ENCODE assay signal across 11 mouse cellular contexts in genomic region chr6:115962439-115963085, GRCm38 (mm10). TPM values are rescaled to one million over a fixed set of nuclear protein-coding genes. Genes with fewer than 3 reads are reported as not detected.
DNase-seq lines count a peak whose midpoint lies in the region; ATAC-seq and TF ChIP-seq lines count a peak whose summit lies in the region.
"Had no signal": no experiment of that assay in that cellular context is flagged by ENCODE, and none has a peak within 500 bp of the region (broad histone marks: within the 10 kb centered on the region; RNA-seq: fewer than 3 reads in every experiment).

No protein-coding gene starts in this region.

- H3K9ac ChIP-seq in liver, adult 2 months (ENCODE audit: low read depth, low read length), result no peak overlapping the region
- no peak overlapping the region for H3K9ac ChIP-seq in liver, embryonic 11.5 days (ENCODE audit: low read depth, low read length)
- H3K9ac ChIP-seq in liver, postnatal 0 days (replicated peaks), result no peak overlapping the region

- H3K27me3 ChIP-seq in liver, adult 2 months (ENCODE audit: control insufficient read depth, insufficient read depth, low read length), result no peaks in the 10 kb centered on the region
- H3K27me3 ChIP-seq in liver, embryonic 11.5 days (replicated peaks; ENCODE audit: control insufficient read depth, insufficient read depth, low read length), result no peaks in the 10 kb centered on the region
- H3K27me3 ChIP-seq in liver, postnatal 0 days (ENCODE audit: insufficient read depth, low read length), result no peaks in the 10 kb centered on the region

- no peaks in the 10 kb centered on the region for H3K9me3 ChIP-seq in liver, embryonic 11.5 days (ENCODE audit: control insufficient read depth, low read length)
- no peaks in the 10 kb centered on the region for H3K9me3 ChIP-seq in liver, postnatal 0 days (ENCODE audit: low read length)

- no peak overlapping the region for H3K27ac ChIP-seq in liver, adult 2 months (replicated peaks; ENCODE audit: insufficient read depth, low read depth, low read length)
- no peak overlapping the region for H3K27ac ChIP-seq in liver, embryonic 11.5 days (ENCODE audit: low read depth, low read length)
- no peak overlapping the region for H3K27ac ChIP-seq in liver, postnatal 0 days (ENCODE audit: low read depth)

- TF ChIP-seq POLR2A in liver, adult 2 months (IDR thresholded peaks at IDR 0.05; ENCODE audit: extremely low read depth, insufficient read depth, low read length), result no peak

- no peak overlapping the region for H3K4me2 ChIP-seq in liver, embryonic 11.5 days
- no peak overlapping the region for H3K4me2 ChIP-seq in liver, postnatal 0 days (ENCODE audit: low read depth, low read length)

- no peaks in the 10 kb centered on the region for H3K4me1 ChIP-seq in liver, adult 2 months (ENCODE audit: control insufficient read depth, insufficient read depth, low read length)
- H3K4me1 ChIP-seq in liver, embryonic 11.5 days (replicated peaks; ENCODE audit: control insufficient read depth, insufficient read depth, low read length), result peaks cover 2% of the 10 kb centered on the region; the same call in 1 of the 2 replicates
- H3K4me1 ChIP-seq in liver, postnatal 0 days (ENCODE audit: insufficient read depth), result no peaks in the 10 kb centered on the region

- peak; percentile 11; the same call in 1 of the 2 replicates for ATAC-seq in frontal cortex, adult (ENCODE audit: low TSS enrichment)
- ATAC-seq in liver, embryonic 11.5 days (replicated peaks; ENCODE audit: low FRiP score), result no peak
- peak; percentile 48; the same call in 1 of the 2 replicates for ATAC-seq in liver, postnatal 0 days

- TF ChIP-seq EP300 in liver, postnatal 0 days (IDR thresholded peaks at IDR 0.05; ENCODE audit: low read depth), result no peak

- H3K4me3 ChIP-seq in liver, adult 2 months (ENCODE audit: insufficient read depth, low read depth, low read length), result no peak overlapping the region
- no peak overlapping the region for H3K4me3 ChIP-seq in liver, embryonic 11.5 days (ENCODE audit: low read depth, low read length)
- no peak overlapping the region for H3K4me3 ChIP-seq in liver, postnatal 0 days (ENCODE audit: low read depth, low read length)

- H3K36me3 ChIP-seq in liver, adult 2 months (ENCODE audit: control insufficient read depth, insufficient read depth, low read length), result no peaks in the 10 kb centered on the region
- peaks cover 8% of the 10 kb centered on the region for H3K36me3 ChIP-seq in liver, embryonic 11.5 days (ENCODE audit: control insufficient read depth, insufficient read depth, low read length)
- peaks cover 4% of the 10 kb centered on the region; the same call in 1 of the 2 replicates for H3K36me3 ChIP-seq in liver, postnatal 0 days (replicated peaks; ENCODE audit: insufficient read depth, low read length)

- H3K79me2 ChIP-seq in liver, adult 2 months (ENCODE audit: control insufficient read depth, insufficient read depth, low read length), result no peaks in the 10 kb centered on the region

- DNase-seq in frontal cortex, postnatal 10 days (ENCODE audit: low spot score in 2 of 2), result no peak
- no peak for DNase-seq in liver, adult 2 months (ENCODE audit: extremely low read depth, low read depth, low spot score)
- DNase-seq in liver, embryonic 11.5 days (ENCODE audit: low spot score), result no peak
- DNase-seq in brain, adult 2 months (ENCODE audit: low read depth, low spot score), result peak; percentile 25
- DNase-seq in liver, postnatal 0 days, result peak; percentile 44
- DNase-seq in frontal cortex, postnatal 25 days (ENCODE audit: low spot score in 2 of 2), result no peak
- DNase-seq in adrenal gland, adult 8-10 months, result no peak
- DNase-seq: lung, postnatal 10 days; thymus, postnatal 4 days had no signal

- TF ChIP-seq CTCF in liver, adult 2 months (IDR thresholded peaks at IDR 0.05; ENCODE audit: low read depth, low read length), result peak; percentile 65
- TF ChIP-seq CTCF in liver, postnatal 0 days (IDR thresholded peaks at IDR 0.05; ENCODE audit: low read depth), result peak; percentile 48

- WGBS in liver, adult 2 months, result 53% methylated on average over 23 of the region's 23 CpGs
- WGBS in liver, embryonic 11.5 days, result 56% methylated on average over 23 of the region's 23 CpGs
- 68% methylated on average over 23 of the region's 23 CpGs for WGBS in liver, postnatal 0 days (ENCODE audit: insufficient replicate concordance)

RNA-seq across cellular contexts. Expression of gene H1foo, which starts 17.8 kb away (rescaled TPM):
- total RNA-seq in liver, adult 2 months (2014; rRNA removed), result not detected in 2 replicates
- polyA plus RNA-seq in liver, adult 2 months (2012; rRNA removed), result not detected in 2 replicates
- not detected in 2 replicates for polyA plus RNA-seq in liver, embryonic 11.5 days (2014; fragmentation: Nextera tagmentation; extraction: Ambion mirVana)
- not detected in 2 replicates for polyA plus RNA-seq in liver, postnatal 0 days (2015; fragmentation: Nextera tagmentation; extraction: Ambion mirVana)
- total RNA-seq in adrenal gland, adult 8-10 months (2022), result under 1 TPM in 1 of 4 experiments, not detected in 3; 0.40 TPM
- polyA plus RNA-seq: intestine, embryonic 14.5 days had no signal

RNA-seq across cellular contexts. Expression of gene Rho, which starts 31.0 kb away (rescaled TPM):
- total RNA-seq in liver, adult 2 months (2014; rRNA removed), result not detected in 2 replicates
- 0.04 TPM in 1 of 2 replicates, not detected in the other for polyA plus RNA-seq in liver, adult 2 months (2012; rRNA removed)
- polyA plus RNA-seq in liver, embryonic 11.5 days (2014; fragmentation: Nextera tagmentation; extraction: Ambion mirVana), result 0.06 TPM in 1 of 2 replicates, not detected in the other
- not detected in 2 replicates for polyA plus RNA-seq in liver, postnatal 0 days (2015; fragmentation: Nextera tagmentation; extraction: Ambion mirVana)
- 1 to 10 TPM in 3 of 4 experiments, under 1 TPM in 1; 0.52 to 1.9 (median 1.2) TPM for total RNA-seq in adrenal gland, adult 8-10 months (2022)
- polyA plus RNA-seq: intestine, embryonic 14.5 days had no signal

RNA-seq across cellular contexts. Expression of gene Plxnd1, which starts 32.2 kb away (rescaled TPM):
- 12.4 and 17.4 TPM in 2 replicates for total RNA-seq in liver, adult 2 months (2014; rRNA removed)
- polyA plus RNA-seq in liver, adult 2 months (2012; rRNA removed), result 12.1 and 18.4 TPM in 2 replicates
- polyA plus RNA-seq in liver, embryonic 11.5 days (2014; fragmentation: Nextera tagmentation; extraction: Ambion mirVana), result 25.6 and 27.8 TPM in 2 replicates
- polyA plus RNA-seq in liver, postnatal 0 days (2015; fragmentation: Nextera tagmentation; extraction: Ambion mirVana), result 8.5 and 8.7 TPM in 2 replicates
- total RNA-seq in adrenal gland, adult 8-10 months (2022), result 100 to 1,000 TPM; 176 to 243 (median 208) TPM

Comparison
In these comparisons a context has a peak if more than half of its experiments do, and no peak if none do; other contexts are left out.
1. DNase-seq: peak in brain, adult 2 months (single experiment) and liver, postnatal 0 days (single experiment); none in frontal cortex, postnatal 10 days (0 of 2), liver, adult 2 months (single experiment), liver, embryonic 11.5 days (single experiment), frontal cortex, postnatal 25 days (0 of 2) and adrenal gland, adult 8-10 months (single experiment).